Mouse (Mus musculus) left cerebral cortex, postnatal 4 days (tissue): ENCODE measurements around the gene Zc3h6. TPM values are rescaled to one million over a fixed set of nuclear protein-coding genes. Genes with fewer than 3 reads are reported as not detected.
"Not testable (repeated sequence)": the region's sequence is repeated elsewhere in the genome, so short reads cannot be mapped to it uniquely, and the experiment has no call there.

Experiments used
- DNase-seq: peaks from one replicate; pipeline ENCODE4 v3.0.0-alpha.2; 2022
- intact Hi-C: fragments of 180-260 bp; cut with DNase I; formaldehyde crosslinking; loops from one replicate; pipeline ENCODE4 v1.15.1; 2025
- total RNA-seq, 2 experiments: library from RNA; stranded (reverse); gene quantifications; 2 replicates each; pipeline ENCODE4 v1.2.3; 2021

The Zc3h6 gene
- 10 to 100 TPM; 14.8 to 15.4 TPM for total RNA-seq

GRCm38 (mm10) chr2:128966641-128967580 is at the start of gene Zc3h6:
Gene Zc3h6, plus strand, starts transcription at chr2:128967402.
- peak; percentile 99 for DNase-seq
- intact Hi-C loops = no loop called here

GRCm38 (mm10) chr2:128924799-128925198 is 42.4 kb upstream of the Zc3h6 start:
- intact Hi-C loops = no loop called here
- no peak for DNase-seq

GRCm38 (mm10) chr2:128928446-128928845 is 38.8 kb upstream of the Zc3h6 start:
- DNase-seq = no peak
- intact Hi-C loops = no loop called here

- no peak for DNase-seq
Measured at GRCm38 (mm10) chr2:128930704-128931103, 36.5 kb upstream of the Zc3h6 start.

GRCm38 (mm10) chr2:128936256-128936655 is 30.9 kb upstream of the Zc3h6 start:
- DNase-seq = no peak
- intact Hi-C loops = no loop called here

More at GRCm38 (mm10) chr2:128930704-128931103, 36.5 kb upstream of the Zc3h6 start:
- intact Hi-C loops = no loop called here

GRCm38 (mm10) chr2:128943538-128944528 is 23.4 kb upstream of the Zc3h6 start, which contains the start of gene Zc3h8:
Gene Zc3h8, minus strand, starts transcription at chr2:128944077.
- DNase-seq = peak; percentile 98
- intact Hi-C loops = loop anchor here (10.0 kb wide), 1 partner anchor 121 kb away; the partner anchor contains the start of gene Ttl

GRCm38 (mm10) chr2:128947962-128948588 is 19.1 kb upstream of the Zc3h6 start:
- DNase-seq = peak; percentile 8
- intact Hi-C loops = loop anchor here (5.0 to 10.0 kb wide), 2 partner anchors 117 to 309 kb away; partner anchors contain the start of gene Ttl

GRCm38 (mm10) chr2:128954186-128954585 is 13.0 kb upstream of the Zc3h6 start:
- DNase-seq = no peak
- intact Hi-C loops = no loop called here

GRCm38 (mm10) chr2:128965505-128966105 is 1.6 kb upstream of the Zc3h6 start:
- intact Hi-C loops = no loop called here
- no peak for DNase-seq

GRCm38 (mm10) chr2:128966236-128966635 is 966 bp upstream of the Zc3h6 start:
- DNase-seq = no peak
- intact Hi-C loops = no loop called here

GRCm38 (mm10) chr2:128967661-128968441 is 649 bp downstream of the Zc3h6 start, which contains the start of gene Gm10762:
Gene Gm10762, minus strand, starts transcription at chr2:128967725.
- intact Hi-C loops = no loop called here
- peak; percentile 83 for DNase-seq

- DNase-seq = no peak
- intact Hi-C loops = no loop called here
Measured at GRCm38 (mm10) chr2:128968475-128969083, 1.4 kb downstream of the Zc3h6 start.

- DNase-seq = no peak
- intact Hi-C loops = no loop called here
Measured at GRCm38 (mm10) chr2:128972301-128972700, 5.1 kb downstream of the Zc3h6 start.

- intact Hi-C loops = no loop called here
- no peak for DNase-seq
Measured at GRCm38 (mm10) chr2:128975572-128975971, 8.4 kb downstream of the Zc3h6 start.

- intact Hi-C loops = no loop called here
- no peak for DNase-seq
Measured at GRCm38 (mm10) chr2:128984746-128985145, 17.5 kb downstream of the Zc3h6 start.

GRCm38 (mm10) chr2:129004872-129005271 is 37.7 kb downstream of the Zc3h6 start:
- intact Hi-C loops = no loop called here
- no peak for DNase-seq

GRCm38 (mm10) chr2:129006194-129006749 is 39.1 kb downstream of the Zc3h6 start:
- intact Hi-C loops = no loop called here
- no peak for DNase-seq

- intact Hi-C loops, DNase-seq: not testable (repeated sequence)
Measured at GRCm38 (mm10) chr2:129008867-129009266, 41.7 kb downstream of the Zc3h6 start.
